Mouse (Mus musculus): Measurements from ENCODE around the gene Olfr1135. TPM values are rescaled to one million over a fixed set of nuclear protein-coding genes. Genes with fewer than 3 reads are reported as not detected.

Olfr1135 gene
- not detected in 2 replicates for polyA plus RNA-seq (2014; fragmentation: Nextera tagmentation; extraction: Ambion mirVana)

GRCm38 (mm10) chr2:87673564-87673963 lies at the start of gene Olfr1135:
Olfr1135 (minus strand) TSS chr2:87673664.
- Histone ChIP-seq H3K9me3 (ENCODE audit: control insufficient read depth, low read length) (no peaks in the 10 kb centered on the region), H3K27me3 (ENCODE audit: control insufficient read depth, insufficient read depth, low read length) (no peaks in the 10 kb centered on the region), H3K4me1 (ENCODE audit: control insufficient read depth, insufficient read depth, low read length) (no peaks in the 10 kb centered on the region), H3K9ac (ENCODE audit: low read depth, low read length) (no peak within 1 kb of the TSS), H3K27ac (ENCODE audit: low read depth, low read length) (no peak within 1 kb of the TSS), H3K4me2 (replicated peaks; ENCODE audit: low read depth, low read length) (no peak within 1 kb of the TSS), H3K4me3 (ENCODE audit: low read length) (no peak within 1 kb of the TSS), H3K36me3 (ENCODE audit: control insufficient read depth, insufficient read depth, low read length) (no peaks in the 10 kb centered on the region)
- no peak for ATAC-seq (ENCODE audit: low FRiP score, low TSS enrichment)
- WGBS = 13% methylated on average over 1 of the region's 1 CpGs

GRCm38 (mm10) chr2:87713079-87713478 lies 39.6 kb upstream of the Olfr1135 start, which contains the start of gene Olfr1137:
Olfr1137 (minus strand) TSS chr2:87713179.
- ATAC-seq (ENCODE audit: low FRiP score, low TSS enrichment) = no peak
- no peaks in the 10 kb centered on the region for H3K9me3 ChIP-seq (ENCODE audit: control insufficient read depth, low read length)
- H3K27ac ChIP-seq (ENCODE audit: low read depth, low read length) = no peak within 1 kb of the TSS
- no peak within 1 kb of the TSS for H3K4me3 ChIP-seq (ENCODE audit: low read length)
- H3K4me2 ChIP-seq (replicated peaks; ENCODE audit: low read depth, low read length) = no peak within 1 kb of the TSS
- no peak within 1 kb of the TSS for H3K9ac ChIP-seq (ENCODE audit: low read depth, low read length)
- no peaks in the 10 kb centered on the region for H3K4me1 ChIP-seq (ENCODE audit: control insufficient read depth, insufficient read depth, low read length)
- no peaks in the 10 kb centered on the region for H3K36me3 ChIP-seq (ENCODE audit: control insufficient read depth, insufficient read depth, low read length)
- no peaks in the 10 kb centered on the region for H3K27me3 ChIP-seq (ENCODE audit: control insufficient read depth, insufficient read depth, low read length)

- no peaks in the 10 kb centered on the region for H3K36me3 ChIP-seq (ENCODE audit: control insufficient read depth, insufficient read depth, low read length)
- H3K9ac ChIP-seq (ENCODE audit: low read depth, low read length) = no peak within 1 kb of the TSS
- H3K4me1 ChIP-seq (ENCODE audit: control insufficient read depth, insufficient read depth, low read length) = no peaks in the 10 kb centered on the region
- ATAC-seq (ENCODE audit: low FRiP score, low TSS enrichment) = no peak
- no peak within 1 kb of the TSS for H3K27ac ChIP-seq (ENCODE audit: low read depth, low read length)
- no peaks in the 10 kb centered on the region for H3K9me3 ChIP-seq (ENCODE audit: control insufficient read depth, low read length)
- H3K4me2 ChIP-seq (replicated peaks; ENCODE audit: low read depth, low read length) = no peak within 1 kb of the TSS
- no peak within 1 kb of the TSS for H3K4me3 ChIP-seq (ENCODE audit: low read length)
- no peaks in the 10 kb centered on the region for H3K27me3 ChIP-seq (ENCODE audit: control insufficient read depth, insufficient read depth, low read length)
Observed at GRCm38 (mm10) chr2:87693847-87694246, 20.4 kb upstream of the Olfr1135 start, which contains the start of gene Olfr1136. Olfr1136 (minus strand) TSS chr2:87693947.

DNA sequence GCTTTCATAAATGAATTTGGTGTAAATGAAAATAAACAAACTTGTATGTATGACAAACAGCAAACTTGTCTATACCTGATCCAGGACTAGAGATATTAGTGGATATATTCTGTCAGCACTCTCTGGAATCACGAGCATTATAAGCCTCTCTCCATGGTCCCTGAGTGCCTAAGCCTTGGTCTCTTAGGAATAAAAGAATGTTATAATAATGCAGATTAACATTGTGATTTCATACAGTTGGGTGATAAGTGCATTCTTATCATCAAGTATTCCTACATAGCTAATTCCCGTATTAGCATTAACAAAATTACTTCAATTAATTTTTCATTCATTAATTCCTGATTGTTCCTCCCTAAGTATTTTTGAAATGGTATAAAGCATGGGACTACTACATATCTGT lies 15.1 kb downstream of the Olfr1135 start, which contains the start of gene Olfr1134:
Gene Olfr1134, minus strand, starts transcription at position 101 of the 400 bp plus-strand sequence.
- no peak for ATAC-seq (ENCODE audit: low FRiP score, low TSS enrichment)
- Histone ChIP-seq H3K4me3 (ENCODE audit: low read length) (no peak within 1 kb of the TSS), H3K27me3 (ENCODE audit: control insufficient read depth, insufficient read depth, low read length) (no peaks in the 10 kb centered on the region), H3K9me3 (ENCODE audit: control insufficient read depth, low read length) (no peaks in the 10 kb centered on the region), H3K9ac (ENCODE audit: low read depth, low read length) (no peak within 1 kb of the TSS), H3K4me1 (ENCODE audit: control insufficient read depth, insufficient read depth, low read length) (no peaks in the 10 kb centered on the region), H3K4me2 (replicated peaks; ENCODE audit: low read depth, low read length) (no peak within 1 kb of the TSS), H3K36me3 (ENCODE audit: control insufficient read depth, insufficient read depth, low read length) (no peaks in the 10 kb centered on the region), H3K27ac (ENCODE audit: low read depth, low read length) (no peak within 1 kb of the TSS)
- 91% methylated on average over 2 of the region's 2 CpGs for WGBS

GRCm38 (mm10) chr2:87647274-87647673 lies 26.2 kb downstream of the Olfr1135 start, which contains the start of gene Olfr1133:
Olfr1133 (minus strand) TSS chr2:87647374.
- H3K4me2 ChIP-seq (replicated peaks; ENCODE audit: low read depth, low read length) = no peak within 1 kb of the TSS
- no peak within 1 kb of the TSS for H3K4me3 ChIP-seq (ENCODE audit: low read length)
- H3K9ac ChIP-seq (ENCODE audit: low read depth, low read length) = no peak within 1 kb of the TSS
- H3K36me3 ChIP-seq (ENCODE audit: control insufficient read depth, insufficient read depth, low read length) = no peaks in the 10 kb centered on the region
- H3K9me3 ChIP-seq (ENCODE audit: control insufficient read depth, low read length) = no peaks in the 10 kb centered on the region
- H3K27ac ChIP-seq (ENCODE audit: low read depth, low read length) = no peak within 1 kb of the TSS
- no peak for ATAC-seq (ENCODE audit: low FRiP score, low TSS enrichment)
- no peaks in the 10 kb centered on the region for H3K4me1 ChIP-seq (ENCODE audit: control insufficient read depth, insufficient read depth, low read length)
- no peaks in the 10 kb centered on the region for H3K27me3 ChIP-seq (ENCODE audit: control insufficient read depth, insufficient read depth, low read length)

DNA sequence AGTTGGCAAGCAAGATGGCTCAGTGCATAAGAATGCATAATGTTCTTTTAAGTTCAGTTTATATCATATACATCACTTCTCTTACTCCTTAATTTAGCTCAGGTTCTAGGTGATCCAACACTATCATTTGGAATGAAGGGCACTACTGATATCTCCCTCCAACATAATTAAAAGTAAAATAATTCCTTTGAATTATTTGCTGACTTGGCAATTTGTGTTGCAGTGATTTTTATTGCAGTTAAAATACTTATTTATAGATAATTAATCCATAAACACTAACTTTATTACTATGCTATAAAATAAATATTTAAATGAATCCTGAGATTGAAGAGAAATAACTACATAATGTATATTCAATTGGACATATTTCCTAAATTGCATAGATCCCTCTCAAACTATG lies 31.0 kb downstream of the Olfr1135 start:
- Histone ChIP-seq H3K27me3 (ENCODE audit: control insufficient read depth, insufficient read depth, low read length) (no peaks in the 10 kb centered on the region), H3K27ac (ENCODE audit: low read depth, low read length) (no peak overlapping the region), H3K4me1 (ENCODE audit: control insufficient read depth, insufficient read depth, low read length) (no peaks in the 10 kb centered on the region), H3K4me3 (ENCODE audit: low read length) (no peak overlapping the region), H3K9ac (ENCODE audit: low read depth, low read length) (no peak overlapping the region), H3K4me2 (replicated peaks; ENCODE audit: low read depth, low read length) (no peak overlapping the region), H3K36me3 (ENCODE audit: control insufficient read depth, insufficient read depth, low read length) (no peaks in the 10 kb centered on the region), H3K9me3 (ENCODE audit: control insufficient read depth, low read length) (no peaks in the 10 kb centered on the region)
- no peak for ATAC-seq (ENCODE audit: low FRiP score, low TSS enrichment)

- Histone ChIP-seq H3K4me2 (replicated peaks; ENCODE audit: low read depth, low read length) (no peak within 1 kb of the TSS), H3K4me1 (ENCODE audit: control insufficient read depth, insufficient read depth, low read length) (no peaks in the 10 kb centered on the region), H3K27me3 (ENCODE audit: control insufficient read depth, insufficient read depth, low read length) (no peaks in the 10 kb centered on the region), H3K27ac (ENCODE audit: low read depth, low read length) (no peak within 1 kb of the TSS), H3K9me3 (ENCODE audit: control insufficient read depth, low read length) (no peaks in the 10 kb centered on the region), H3K9ac (ENCODE audit: low read depth, low read length) (no peak within 1 kb of the TSS), H3K4me3 (ENCODE audit: low read length) (no peak within 1 kb of the TSS), H3K36me3 (ENCODE audit: control insufficient read depth, insufficient read depth, low read length) (no peaks in the 10 kb centered on the region)
- no peak for ATAC-seq (ENCODE audit: low FRiP score, low TSS enrichment)
Observed at GRCm38 (mm10) chr2:87637435-87637834, 36.0 kb downstream of the Olfr1135 start, which contains the start of gene Olfr1132. Olfr1132 (minus strand) TSS chr2:87637535.

DNA sequence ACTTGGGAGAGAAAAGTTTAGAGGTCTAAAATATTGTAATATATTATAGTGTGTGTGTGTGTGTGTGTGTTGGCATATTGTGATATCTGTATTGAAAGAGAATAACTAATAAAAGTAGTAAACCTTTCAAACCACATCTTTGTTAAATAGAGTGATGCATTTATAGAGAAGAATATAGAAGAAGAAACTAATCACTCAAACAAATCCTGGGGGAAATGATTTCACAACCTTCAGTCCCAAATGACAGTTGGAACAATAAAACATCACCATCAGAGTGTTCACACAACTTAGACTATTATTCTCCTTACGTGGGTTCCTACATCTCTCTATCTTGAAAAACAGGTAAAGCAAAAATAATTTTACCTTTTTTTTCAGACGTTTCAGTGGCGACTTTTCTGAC lies 46.7 kb downstream of the Olfr1135 start, which contains the start of gene Olfr1131:
Gene Olfr1131, plus strand, starts transcription at position 301 of the 400 bp plus-strand sequence.
- Histone ChIP-seq H3K4me3 (ENCODE audit: low read length) (no peak within 1 kb of the TSS), H3K4me2 (replicated peaks; ENCODE audit: low read depth, low read length) (no peak within 1 kb of the TSS), H3K9me3 (ENCODE audit: control insufficient read depth, low read length) (no peaks in the 10 kb centered on the region), H3K4me1 (ENCODE audit: control insufficient read depth, insufficient read depth, low read length) (no peaks in the 10 kb centered on the region), H3K36me3 (ENCODE audit: control insufficient read depth, insufficient read depth, low read length) (no peaks in the 10 kb centered on the region), H3K9ac (ENCODE audit: low read depth, low read length) (no peak within 1 kb of the TSS), H3K27me3 (ENCODE audit: control insufficient read depth, insufficient read depth, low read length) (no peaks in the 10 kb centered on the region), H3K27ac (ENCODE audit: low read depth, low read length) (no peak within 1 kb of the TSS)
- ATAC-seq (ENCODE audit: low FRiP score, low TSS enrichment) = no peak
- WGBS = 72% methylated on average over 3 of the region's 3 CpGs

All from kidney, embryonic 14.5 days (tissue).